Mouse (Mus musculus) hindbrain, postnatal 0 days (tissue): ENCODE data around the gene Susd6. TPM values are rescaled to one million over a fixed set of nuclear protein-coding genes. Genes with fewer than 3 reads are reported as not detected.

ENCODE experiments used
- ATAC-seq: fragments of 200-750 bp; cut with Nextera tagmentation; 2 replicates; pipeline ENCODE4 v1.8.0; 2017; ENCODE audit warnings: mild to moderate bottlenecking, moderate TSS enrichment, moderate library complexity
- DNase-seq: peaks from one replicate; pipeline ENCODE4 v3.0.0-alpha.2; 2015; ENCODE audit warnings: low spot score
- H3K27ac ChIP-seq: fragments of 300-500 bp; sonication (generic); 2 replicates; pipeline ENCODE4 v1.5.1; 2014; ENCODE audit warnings: mild to moderate bottlenecking
- H3K27me3 ChIP-seq: fragments of 300-500 bp; sonication (generic); 2 replicates; pipeline ENCODE4 v1.6.1; 2014; ENCODE audit warnings: low read length, mixed read lengths; ENCODE audit not compliant: insufficient read depth
- H3K36me3 ChIP-seq: fragments of 300-500 bp; sonication (generic); 2 replicates; pipeline ENCODE4 v1.6.1; 2014; ENCODE audit warnings: low read length, mixed read lengths; ENCODE audit not compliant: insufficient read depth
- H3K4me1 ChIP-seq: fragments of 300-500 bp; sonication (generic); 2 replicates; pipeline ENCODE4 v1.6.1; 2014; ENCODE audit warnings: antibody characterized with exemption, low read length, mixed read lengths; ENCODE audit not compliant: insufficient read depth
- H3K4me2 ChIP-seq: fragments of 300-500 bp; sonication (generic); 2 replicates; pipeline ENCODE4 v1.6.1; 2014; ENCODE audit warnings: low read depth, mild to moderate bottlenecking, low read length, moderate library complexity, mixed read lengths
- H3K4me3 ChIP-seq: fragments of 300-500 bp; sonication (generic); 2 replicates; pipeline ENCODE4 v1.5.1; 2014; ENCODE audit warnings: low read length
- H3K9ac ChIP-seq: fragments of 300-500 bp; sonication (generic); replicated peaks from 2 replicates; pipeline ENCODE4 v1.6.1; 2014; ENCODE audit warnings: mild to moderate bottlenecking, low read length, moderate library complexity, mixed read lengths
- H3K9me3 ChIP-seq: fragments of 300-500 bp; sonication (generic); 2 replicates; pipeline ENCODE4 v1.6.1; 2016; ENCODE audit warnings: low read length, mixed read lengths
- CTCF ChIP-seq: IDR thresholded peaks from 2 replicates; pipeline ENCODE4 v1.5.1; 2016; ENCODE audit warnings: antibody characterized with exemption, control low read depth, low read depth
- WGBS: fragments of 180-500 bp; shearing (Covaris S2); extraction: QIAGEN DNeasy Blood & Tissue Kit; methylation state at CpG from one replicate; pipeline ENCODE4 v1.1.7; 2014; 5-methylcytosine and 5-hydroxymethylcytosine counted together
- polyA plus RNA-seq: library from polyadenylated mRNA; unstranded; fragments of >200 nt; fragmentation: Nextera tagmentation; extraction: Ambion mirVana; gene quantifications from 2 replicates; pipeline ENCODE4 v1.2.1, GENCODE M21; 2015
- total RNA-seq: library from RNA; depleted of rRNA; stranded (reverse); fragments of >200 nt; gene quantifications from 2 replicates; pipeline ENCODE4 v1.2.3, GENCODE M21; 2014

Gene Susd6
- total and polyA plus RNA-seq, 2 experiments from 2014 or later: 9.2 to 26.3 TPM

DNA sequence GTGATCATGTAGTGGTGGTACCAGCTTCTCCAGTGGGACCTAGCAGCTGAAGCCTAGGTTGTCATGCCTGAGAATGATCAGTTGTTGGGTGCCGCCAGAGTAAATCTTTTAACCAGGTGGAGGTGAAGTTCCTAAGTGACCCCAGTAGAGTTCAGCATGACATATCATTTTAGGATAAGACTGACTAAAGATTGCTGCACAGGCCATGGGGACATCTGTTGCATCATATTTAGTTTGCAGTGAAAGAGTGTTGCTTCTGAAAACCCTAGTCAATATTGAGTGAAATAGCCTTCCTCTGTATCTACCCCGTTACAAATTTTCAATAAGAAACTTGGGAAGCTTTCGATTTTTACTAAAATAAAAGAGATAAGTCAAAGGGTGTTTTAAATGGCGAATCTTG, 64.4 kb downstream of the Susd6 start:
- ATAC-seq: no peak
- Histone ChIP-seq H3K9ac (no peak overlapping the region), H3K4me1 (peaks cover 19% of the 10 kb centered on the region), H3K27me3 (no peaks in the 10 kb centered on the region), H3K4me3 (no peak overlapping the region), H3K36me3 (no peaks in the 10 kb centered on the region), H3K27ac (no peak overlapping the region), H3K9me3 (no peaks in the 10 kb centered on the region), H3K4me2 (no peak overlapping the region)
- DNase-seq: no peak
- 96% methylated on average over 4 of the region's 4 CpGs for WGBS
- no peak for TF ChIP-seq CTCF

DNA sequence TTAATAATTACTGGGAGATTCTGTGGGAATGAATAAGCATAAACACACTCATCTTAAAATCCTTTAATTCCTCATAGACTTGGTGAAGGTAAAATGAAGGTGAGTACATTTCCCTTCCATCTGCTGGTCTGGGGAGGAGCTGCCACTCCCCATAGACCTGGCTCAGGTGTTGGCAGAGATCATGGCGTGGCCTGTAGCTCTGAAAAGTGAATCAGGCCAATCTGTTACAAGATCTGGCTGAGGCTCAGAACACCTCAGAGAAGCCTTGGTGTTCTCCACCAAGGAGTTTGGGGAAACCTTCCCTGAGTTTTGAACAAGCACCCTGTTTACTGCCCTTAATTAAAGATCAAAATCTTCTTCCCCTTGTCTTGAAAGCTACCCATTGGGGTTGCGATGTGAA, 64.8 kb downstream of the Susd6 start:
- no peaks in the 10 kb centered on the region for H3K36me3 ChIP-seq
- H3K4me1 ChIP-seq: peaks cover 19% of the 10 kb centered on the region
- no peak overlapping the region for H3K4me3 ChIP-seq
- H3K9me3 ChIP-seq: no peaks in the 10 kb centered on the region
- 0 out of 2 replicates have a peak overlapping the region, but pooled peaks have one; percentile 7 for H3K27ac ChIP-seq
- H3K4me2 ChIP-seq: no peak overlapping the region
- H3K27me3 ChIP-seq: no peaks in the 10 kb centered on the region
- no peak for ATAC-seq
- 88% methylated on average over 2 of the region's 2 CpGs for WGBS
- no peak for TF ChIP-seq CTCF
- H3K9ac ChIP-seq: no peak overlapping the region
- no peak for DNase-seq

DNA sequence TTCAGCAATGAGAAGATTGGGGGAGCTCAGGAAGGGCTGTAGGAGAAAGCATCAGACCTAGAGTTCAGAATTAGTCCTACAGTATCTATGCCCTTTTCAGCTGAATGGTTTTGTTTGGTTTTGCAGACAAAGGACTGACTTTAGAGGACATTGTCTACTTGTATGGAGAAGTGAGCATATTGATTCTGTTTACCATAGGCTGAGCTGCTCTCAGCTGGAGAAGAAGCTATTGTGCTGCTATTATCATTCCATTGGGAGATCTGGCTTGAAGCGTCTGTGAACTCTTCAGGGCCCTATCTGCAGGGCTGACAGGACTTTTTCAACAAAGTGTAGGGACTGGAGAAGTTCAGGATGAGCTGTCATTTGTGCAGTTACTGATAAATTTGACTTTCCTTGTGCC, 65.3 kb downstream of the Susd6 start:
- H3K36me3 ChIP-seq: no peaks in the 10 kb centered on the region
- H3K9ac ChIP-seq: no peak overlapping the region
- no peak for DNase-seq
- no peak overlapping the region for H3K4me3 ChIP-seq
- peaks cover 19% of the 10 kb centered on the region for H3K4me1 ChIP-seq
- H3K4me2 ChIP-seq: no peak overlapping the region
- TF ChIP-seq CTCF: no peak
- WGBS: 11% methylated on average over 1 of the region's 1 CpGs
- no peaks in the 10 kb centered on the region for H3K9me3 ChIP-seq
- H3K27me3 ChIP-seq: no peaks in the 10 kb centered on the region
- H3K27ac ChIP-seq: 0 out of 2 replicates have a peak overlapping the region, but pooled peaks have one; percentile 7
- no peak for ATAC-seq

DNA sequence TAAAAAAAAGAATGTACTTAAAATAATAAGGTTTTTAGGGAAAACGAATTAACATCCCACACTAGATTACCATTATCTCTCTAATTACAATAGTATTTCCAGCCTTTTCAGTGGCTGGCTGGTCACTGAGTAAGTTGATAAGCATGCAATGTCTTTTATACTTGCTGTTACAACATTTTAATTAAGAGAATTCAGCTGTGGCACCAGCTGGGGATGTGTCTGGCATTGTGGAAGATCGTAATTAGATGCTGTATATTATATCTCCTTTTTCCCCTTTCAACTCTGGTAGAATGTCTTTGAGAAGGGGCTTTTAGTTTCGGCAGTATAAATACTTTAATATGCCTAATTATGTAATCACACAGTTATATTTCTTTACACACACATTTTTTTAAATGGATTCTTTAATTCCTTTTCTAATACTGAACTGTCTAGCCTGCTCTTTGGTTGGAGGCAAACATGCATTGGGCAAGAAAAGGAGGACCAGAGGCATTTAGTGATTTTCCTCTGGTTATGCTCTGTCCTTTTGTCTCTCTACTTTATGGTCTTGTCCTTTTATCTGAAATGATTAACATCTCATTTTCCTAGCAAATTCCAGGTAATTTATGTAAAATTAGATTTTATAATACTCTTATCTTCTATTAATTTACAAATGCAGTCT, 67.5 kb downstream of the Susd6 start:
- Histone ChIP-seq H3K4me3 (no peak overlapping the region), H3K27ac (no peak overlapping the region), H3K9ac (no peak overlapping the region), H3K36me3 (no peaks in the 10 kb centered on the region), H3K4me2 (no peak overlapping the region), H3K4me1 (peaks cover 19% of the 10 kb centered on the region), H3K27me3 (no peaks in the 10 kb centered on the region), H3K9me3 (no peaks in the 10 kb centered on the region)
- ATAC-seq (no peak), DNase-seq (peak; percentile 28)
- 38% methylated on average over 3 of the region's 3 CpGs for WGBS
- TF ChIP-seq CTCF: no peak

DNA sequence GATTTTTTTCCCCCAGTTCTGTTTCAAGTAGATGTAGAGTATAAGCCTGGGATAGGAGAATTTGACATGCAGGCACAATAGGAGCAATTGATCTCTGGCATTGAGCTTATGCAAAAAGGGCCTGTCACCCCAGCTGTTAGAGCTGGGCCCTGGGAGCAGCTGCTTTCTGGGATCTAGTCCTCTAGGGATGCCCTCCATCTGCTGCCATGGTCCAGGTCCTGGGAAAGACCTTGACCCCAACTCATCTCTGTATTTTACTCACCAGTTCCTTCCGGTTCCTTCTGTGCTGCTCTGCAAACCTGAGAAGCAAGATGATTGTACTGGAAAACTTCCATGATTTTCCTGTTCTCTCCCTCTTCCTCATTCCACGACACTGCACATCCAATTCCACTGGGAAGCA, 68.0 kb downstream of the Susd6 start:
- DNase-seq (peak; percentile 47), ATAC-seq (no peak)
- H3K27me3 ChIP-seq: no peaks in the 10 kb centered on the region
- peaks cover 19% of the 10 kb centered on the region for H3K4me1 ChIP-seq
- no peak overlapping the region for H3K9ac ChIP-seq
- no peak for TF ChIP-seq CTCF
- 0 out of 2 replicates have a peak overlapping the region, but pooled peaks have one; percentile 15 for H3K27ac ChIP-seq
- no peaks in the 10 kb centered on the region for H3K36me3 ChIP-seq
- H3K9me3 ChIP-seq: no peaks in the 10 kb centered on the region
- no peak overlapping the region for H3K4me3 ChIP-seq
- H3K4me2 ChIP-seq: no peak overlapping the region
- WGBS: 34% methylated on average over 2 of the region's 2 CpGs

DNA sequence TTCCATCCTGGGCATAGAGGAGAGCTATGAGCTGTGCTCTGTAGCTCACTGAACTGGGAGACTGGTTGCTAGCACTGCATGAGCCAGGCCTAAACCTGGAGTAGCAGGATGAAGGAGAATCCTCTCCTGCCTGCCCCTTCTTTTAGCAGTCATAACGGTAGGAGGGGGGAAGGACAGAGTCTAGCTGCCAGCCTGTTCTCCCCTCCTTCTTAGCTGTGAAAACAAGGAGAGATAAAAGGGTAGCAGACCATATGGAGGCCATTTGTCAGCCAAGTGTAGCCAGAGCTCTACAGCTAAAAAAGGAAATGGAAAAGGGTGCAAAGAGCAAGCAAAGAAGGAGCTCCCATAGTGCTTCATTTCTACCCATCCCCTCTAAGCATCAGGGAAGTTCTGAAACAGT, 71.6 kb downstream of the Susd6 start:
- no peak overlapping the region for H3K4me3 ChIP-seq
- peaks cover 13% of the 10 kb centered on the region; the same call in 1 of the 2 replicates for H3K4me1 ChIP-seq
- no peak for ATAC-seq
- 12% methylated on average over 1 of the region's 1 CpGs for WGBS
- TF ChIP-seq CTCF: no peak
- no peak overlapping the region for H3K4me2 ChIP-seq
- H3K9ac ChIP-seq: no peak overlapping the region
- DNase-seq: peak; percentile 29
- no peak overlapping the region for H3K27ac ChIP-seq
- no peaks in the 10 kb centered on the region for H3K36me3 ChIP-seq
- H3K9me3 ChIP-seq: no peaks in the 10 kb centered on the region
- no peaks in the 10 kb centered on the region for H3K27me3 ChIP-seq

DNA sequence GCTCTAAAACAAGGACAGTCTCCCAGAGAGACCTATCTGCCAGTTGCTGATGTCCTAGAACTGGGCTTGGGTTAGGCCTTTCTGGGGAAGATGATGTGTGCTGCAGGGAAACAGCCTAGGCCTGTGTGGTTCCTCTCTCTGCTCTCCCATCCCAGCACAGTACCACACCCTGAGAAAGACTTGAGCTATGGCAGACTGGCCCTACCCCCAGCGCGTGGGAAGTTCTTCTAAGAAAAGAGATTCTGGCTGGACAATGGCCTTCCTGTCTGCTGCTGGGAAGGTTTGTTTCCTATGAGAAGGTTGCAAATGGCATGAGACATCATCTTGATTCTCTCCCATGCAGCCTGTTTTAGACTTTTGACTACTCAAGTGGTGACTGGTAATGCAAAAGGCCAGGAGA, 73.1 kb downstream of the Susd6 start:
- 69% methylated on average over 2 of the region's 2 CpGs for WGBS
- Histone ChIP-seq H3K4me3 (no peak overlapping the region), H3K4me2 (no peak overlapping the region), H3K27ac (no peak overlapping the region), H3K9ac (no peak overlapping the region), H3K36me3 (no peaks in the 10 kb centered on the region), H3K9me3 (no peaks in the 10 kb centered on the region), H3K27me3 (no peaks in the 10 kb centered on the region), H3K4me1 (peaks cover 4% of the 10 kb centered on the region; the same call in 1 of the 2 replicates)
- TF ChIP-seq CTCF: no peak
- no peak for ATAC-seq
- no peak for DNase-seq
